Mouse (Mus musculus) CH12.LX (cell line): Measurements from ENCODE around the gene Ets2.

Source experiments
- BHLHE40 ChIP-seq: IDR thresholded peaks from 2 replicates; pipeline ENCODE4 v1.6.1; 2011; ENCODE audit warnings: mild to moderate bottlenecking, low read depth, low read length, improper control_type of control experiment
- CTCF ChIP-seq, 2 experiments: IDR thresholded peaks in 1 of 2; conservative IDR thresholded peaks in 1 of 2; 2 replicates each; pipeline ENCODE4 v1.5.1; 2011 to 2012; ENCODE audit warnings: low read depth in 2 of 2, low read length in 2 of 2, improper control_type of control experiment in 1 of 2, inconsistent platforms in 1 of 2, mild to moderate bottlenecking in 1 of 2, moderate library complexity in 1 of 2
- ETS1 ChIP-seq: conservative IDR thresholded peaks from 2 replicates; pipeline ENCODE4 v1.6.1; 2012; ENCODE audit warnings: low read depth, mild to moderate bottlenecking, inconsistent platforms, low read length, improper control_type of control experiment, moderate library complexity
- HCFC1 ChIP-seq: IDR thresholded peaks from 2 replicates; pipeline ENCODE4 v1.6.1; 2012; ENCODE audit warnings: low read depth, mild to moderate bottlenecking, inconsistent platforms, low read length, improper control_type of control experiment
- MAZ ChIP-seq: IDR thresholded peaks from 2 replicates; pipeline ENCODE4 v1.6.1; 2012; ENCODE audit warnings: low read depth, mild to moderate bottlenecking, inconsistent platforms, low read length, improper control_type of control experiment, moderate library complexity
- NELFE ChIP-seq: IDR thresholded peaks from 2 replicates; pipeline ENCODE4 v1.6.1; 2011; ENCODE audit warnings: low read depth, low read length, improper control_type of control experiment
- PAX5 ChIP-seq: IDR thresholded peaks from 2 replicates; pipeline ENCODE4 v1.6.1; 2012; ENCODE audit warnings: low read length, inconsistent platforms, mixed read lengths
- POLR2A ChIP-seq: IDR thresholded peaks from 2 replicates; pipeline ENCODE4 v1.6.1; 2011; ENCODE audit warnings: low read depth, mild to moderate bottlenecking, improper control_type of control experiment, low read length
- SMC3 ChIP-seq: IDR thresholded peaks from 2 replicates; pipeline ENCODE4 v1.6.1; 2011; ENCODE audit warnings: low read depth, low read length, improper control_type of control experiment

- no peak for TF ChIP-seq HCFC1
- no peak for TF ChIP-seq POLR2A
- TF ChIP-seq MAZ, result no peak
- no peak for TF ChIP-seq NELFE
- TF ChIP-seq BHLHE40, result no peak
- no peak for TF ChIP-seq ETS1
- no peak for TF ChIP-seq PAX5
- TF ChIP-seq CTCF (conservative IDR thresholded peaks at IDR 0.05 in 1 of 2, IDR thresholded peaks at IDR 0.05 in 1 of 2; ENCODE audit: low read depth in 2 of 2, low read length in 2 of 2), result no peak
- no peak for TF ChIP-seq SMC3
Observed at GRCm38 (mm10) chr16:95674452-95674921, 27.4 kb upstream of the Ets2 start.
